11 mouse cellular contexts compared by ENCODE assay signal in the genomic region with DNA sequence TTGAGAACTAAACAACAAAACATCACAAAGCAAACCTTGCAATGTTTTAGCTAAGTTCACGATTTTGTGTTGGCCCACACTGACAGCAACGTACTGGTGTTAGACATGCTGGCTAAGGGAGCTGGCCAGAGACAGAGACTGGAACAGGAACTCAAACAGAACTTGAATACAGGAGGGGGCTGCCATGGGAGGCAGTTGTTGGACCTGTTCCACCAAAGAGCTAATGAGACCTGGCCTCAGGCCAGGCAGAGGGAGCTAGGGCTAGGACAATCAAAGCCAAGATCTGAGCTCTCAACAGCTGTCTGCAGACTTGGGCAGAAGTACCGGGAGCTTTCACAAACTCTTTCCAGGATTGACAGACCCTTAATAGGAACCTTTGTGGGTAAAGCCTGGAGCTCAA. TPM values are rescaled to one million over a fixed set of nuclear protein-coding genes. Genes with fewer than 3 reads are reported as not detected.
DNase-seq lines count a peak whose midpoint lies in the region; ATAC-seq lines count a peak whose summit lies in the region.
"Had no signal": no experiment of that assay in that cellular context is flagged by ENCODE, and none has a peak within 500 bp of the region (broad histone marks: within the 10 kb centered on the region; RNA-seq: fewer than 3 reads in every experiment).

No protein-coding gene starts in this region.

- 29% methylated on average over 3 of the region's 3 CpGs for WGBS in hindbrain, embryonic 16.5 days
- WGBS in hindbrain, embryonic 12.5 days, result 58% methylated on average over 3 of the region's 3 CpGs
- 22% methylated on average over 3 of the region's 3 CpGs for WGBS in forebrain, embryonic 14.5 days
- WGBS in liver, embryonic 12.5 days (ENCODE audit: insufficient replicate concordance), result 38% methylated on average over 3 of the region's 3 CpGs

- DNase-seq in retina, postnatal 1 day, result peak; percentile 88
- no peak for DNase-seq in retina, embryonic 14.5 days (ENCODE audit: low spot score)
- peak; percentile 92 for DNase-seq in forebrain, embryonic 14.5 days (ENCODE audit: low spot score)
- peak; percentile 48 for DNase-seq in lung, postnatal 14 days
- no peak for DNase-seq in frontal cortex, postnatal 14 days (ENCODE audit: low spot score in 2 of 2)
- DNase-seq: heart, postnatal 14 days had no signal

- no peak overlapping the region for H3K9ac ChIP-seq in hindbrain, embryonic 16.5 days (ENCODE audit: low read depth, low read length)
- H3K9ac ChIP-seq in hindbrain, embryonic 12.5 days, result no peak overlapping the region
- no peak overlapping the region for H3K9ac ChIP-seq in forebrain, embryonic 14.5 days (ENCODE audit: low read length)
- H3K9ac ChIP-seq in liver, embryonic 12.5 days, result no peak overlapping the region
- H3K9ac ChIP-seq: midbrain, embryonic 12.5 days had no signal

- H3K4me3 ChIP-seq in hindbrain, embryonic 16.5 days (ENCODE audit: low read length), result no peak overlapping the region
- no peak overlapping the region for H3K4me3 ChIP-seq in hindbrain, embryonic 12.5 days
- H3K4me3 ChIP-seq in forebrain, embryonic 14.5 days (ENCODE audit: low read depth, low read length), result no peak overlapping the region
- H3K4me3 ChIP-seq in liver, embryonic 12.5 days, result no peak overlapping the region
- H3K4me3 ChIP-seq: midbrain, embryonic 12.5 days had no signal

- peaks cover 45% of the 10 kb centered on the region for H3K4me1 ChIP-seq in hindbrain, embryonic 16.5 days (ENCODE audit: control insufficient read depth, insufficient read depth, low read depth, low read length)
- H3K4me1 ChIP-seq in hindbrain, embryonic 12.5 days, result peaks cover 47% of the 10 kb centered on the region
- peaks cover 50% of the 10 kb centered on the region for H3K4me1 ChIP-seq in forebrain, embryonic 14.5 days (ENCODE audit: control insufficient read depth, insufficient read depth, low read length)
- H3K4me1 ChIP-seq in liver, embryonic 12.5 days, result peaks cover 9% of the 10 kb centered on the region

- peak; percentile 15; the same call in 1 of the 2 replicates for ATAC-seq in hindbrain, embryonic 16.5 days
- ATAC-seq in hindbrain, embryonic 12.5 days (ENCODE audit: low FRiP score), result no peak
- ATAC-seq in forebrain, embryonic 14.5 days, result peak; percentile 63
- no peak for ATAC-seq in liver, embryonic 12.5 days

- no peaks in the 10 kb centered on the region for H3K9me3 ChIP-seq in hindbrain, embryonic 16.5 days (ENCODE audit: control insufficient read depth, low read length)
- no peaks in the 10 kb centered on the region for H3K9me3 ChIP-seq in hindbrain, embryonic 12.5 days (replicated peaks)
- no peaks in the 10 kb centered on the region for H3K9me3 ChIP-seq in forebrain, embryonic 14.5 days (replicated peaks; ENCODE audit: control insufficient read depth, low read length)
- no peaks in the 10 kb centered on the region for H3K9me3 ChIP-seq in liver, embryonic 12.5 days (replicated peaks)
- H3K9me3 ChIP-seq: midbrain, embryonic 12.5 days had no signal

- H3K4me2 ChIP-seq in hindbrain, embryonic 16.5 days (ENCODE audit: low read length), result no peak overlapping the region
- H3K4me2 ChIP-seq in hindbrain, embryonic 12.5 days (replicated peaks), result no peak overlapping the region
- H3K4me2 ChIP-seq in forebrain, embryonic 14.5 days (ENCODE audit: low read length), result no peak overlapping the region
- no peak overlapping the region for H3K4me2 ChIP-seq in liver, embryonic 12.5 days
- H3K4me2 ChIP-seq: midbrain, embryonic 12.5 days had no signal

- H3K36me3 ChIP-seq in hindbrain, embryonic 16.5 days (ENCODE audit: control insufficient read depth, insufficient read depth, low read length), result peaks cover 2% of the 10 kb centered on the region; the same call in 1 of the 2 replicates
- H3K36me3 ChIP-seq in hindbrain, embryonic 12.5 days, result 0 out of 2 replicates have a peak, but pooled peaks cover 9% of the 10 kb centered on the region
- peaks cover 16% of the 10 kb centered on the region for H3K36me3 ChIP-seq in forebrain, embryonic 14.5 days (ENCODE audit: control insufficient read depth, insufficient read depth, low read length)
- H3K36me3 ChIP-seq in liver, embryonic 12.5 days, result no peaks in the 10 kb centered on the region
- H3K36me3 ChIP-seq: midbrain, embryonic 12.5 days had no signal

- H3K27me3 ChIP-seq in hindbrain, embryonic 16.5 days (replicated peaks; ENCODE audit: control insufficient read depth, insufficient read depth, low read length), result peaks cover 14% of the 10 kb centered on the region
- peaks cover 72% of the 10 kb centered on the region for H3K27me3 ChIP-seq in hindbrain, embryonic 12.5 days
- peaks cover 19% of the 10 kb centered on the region for H3K27me3 ChIP-seq in forebrain, embryonic 14.5 days (replicated peaks; ENCODE audit: control insufficient read depth, insufficient read depth, low read length)
- H3K27me3 ChIP-seq in liver, embryonic 12.5 days (replicated peaks), result peaks cover 96% of the 10 kb centered on the region

- no peak overlapping the region; the same call in 1 of the 2 replicates for H3K27ac ChIP-seq in hindbrain, embryonic 16.5 days (ENCODE audit: low read depth, low read length)
- no peak overlapping the region for H3K27ac ChIP-seq in hindbrain, embryonic 12.5 days
- H3K27ac ChIP-seq in forebrain, embryonic 14.5 days (ENCODE audit: low read depth, low read length), result peak overlapping the region; percentile 70; the same call in 1 of the 2 replicates
- no peak overlapping the region for H3K27ac ChIP-seq in liver, embryonic 12.5 days
- H3K27ac ChIP-seq: midbrain, embryonic 12.5 days had no signal

RNA-seq across cellular contexts. Expression of gene Srcin1, which starts 35.4 kb away (rescaled TPM):
- polyA plus RNA-seq in hindbrain, embryonic 16.5 days (2015; fragmentation: Nextera tagmentation; extraction: Ambion mirVana), result 8.0 and 8.9 TPM in 2 replicates
- polyA plus RNA-seq in hindbrain, embryonic 12.5 days (2016; fragmentation: Nextera tagmentation; extraction: Ambion mirVana), result 6.3 and 6.7 TPM in 2 replicates
- 5.6 and 6.4 TPM in 2 replicates for polyA plus RNA-seq in forebrain, embryonic 14.5 days (2014; fragmentation: Nextera tagmentation; extraction: Ambion mirVana)
- polyA plus RNA-seq in liver, embryonic 12.5 days (2016; fragmentation: Nextera tagmentation; extraction: Ambion mirVana), result 0.01 and 0.10 TPM in 2 replicates

RNA-seq across cellular contexts. Expression of gene 4933428G20Rik, which starts 40.5 kb away (rescaled TPM):
- 0.85 and 0.87 TPM in 2 replicates for polyA plus RNA-seq in hindbrain, embryonic 16.5 days (2015; fragmentation: Nextera tagmentation; extraction: Ambion mirVana)
- polyA plus RNA-seq in hindbrain, embryonic 12.5 days (2016; fragmentation: Nextera tagmentation; extraction: Ambion mirVana), result 0.85 and 0.94 TPM in 2 replicates
- polyA plus RNA-seq in forebrain, embryonic 14.5 days (2014; fragmentation: Nextera tagmentation; extraction: Ambion mirVana), result 0.40 TPM in 1 of 2 replicates, not detected in the other
- 1.3 and 1.4 TPM in 2 replicates for polyA plus RNA-seq in liver, embryonic 12.5 days (2016; fragmentation: Nextera tagmentation; extraction: Ambion mirVana)
- polyA plus RNA-seq: limb, embryonic 11.5 days had no signal

Comparison
In these comparisons a context has a peak if more than half of its experiments do, and no peak if none do; other contexts are left out.
1. ATAC-seq: peak in hindbrain, embryonic 16.5 days (single experiment) and forebrain, embryonic 14.5 days (single experiment); none in hindbrain, embryonic 12.5 days (single experiment) and liver, embryonic 12.5 days (single experiment).
2. DNase-seq: peak in retina, postnatal 1 day (single experiment), forebrain, embryonic 14.5 days (single experiment) and lung, postnatal 14 days (single experiment); none in retina, embryonic 14.5 days (single experiment) and frontal cortex, postnatal 14 days (0 of 2).